Mouse (Mus musculus) heart, adult 2 months (tissue): ENCODE results near the gene Gm42906.

Experiments used
- CTCF ChIP-seq: fragments of 200-600 bp; IDR thresholded peaks from 2 replicates; pipeline ENCODE4 v1.8.1; 2022; ENCODE audit warnings: antibody characterized with exemption, mild to moderate bottlenecking, moderate library complexity
- POLR2A ChIP-seq: fragments of 200-500 bp; IDR thresholded peaks from 2 replicates; pipeline ENCODE4 v1.6.1; 2011; ENCODE audit warnings: mild to moderate bottlenecking, low read depth, low read length, control low read depth; ENCODE audit not compliant: insufficient read depth

DNA sequence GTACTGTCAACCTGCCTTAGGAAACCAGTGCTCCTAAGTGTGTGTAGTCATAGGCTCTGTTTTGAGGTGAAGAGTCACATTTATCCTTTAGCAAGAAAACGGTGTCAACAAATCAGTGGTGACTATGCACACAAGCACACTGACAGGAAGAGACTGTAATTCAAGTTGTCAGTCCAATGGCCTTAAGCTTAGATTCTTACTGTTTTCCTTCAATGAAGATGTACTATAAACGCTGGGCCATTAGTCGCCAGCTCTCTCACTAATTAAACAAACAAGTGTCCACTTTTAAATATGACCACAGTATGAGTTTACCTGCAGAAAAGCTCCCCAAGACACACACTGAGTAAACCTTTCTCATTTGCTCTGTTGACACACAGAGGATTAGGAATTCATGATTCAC is 238.6 kb downstream of the Gm42906 start:
- no peak for TF ChIP-seq CTCF
- no peak for TF ChIP-seq POLR2A
